Mouse (Mus musculus): ENCODE data around the gene Rab26. TPM values are rescaled to one million over a fixed set of nuclear protein-coding genes. Genes with fewer than 3 reads are reported as not detected.

Rab26 gene
- total RNA-seq, 2 experiments from 2014 or later, result not detected

DNA sequence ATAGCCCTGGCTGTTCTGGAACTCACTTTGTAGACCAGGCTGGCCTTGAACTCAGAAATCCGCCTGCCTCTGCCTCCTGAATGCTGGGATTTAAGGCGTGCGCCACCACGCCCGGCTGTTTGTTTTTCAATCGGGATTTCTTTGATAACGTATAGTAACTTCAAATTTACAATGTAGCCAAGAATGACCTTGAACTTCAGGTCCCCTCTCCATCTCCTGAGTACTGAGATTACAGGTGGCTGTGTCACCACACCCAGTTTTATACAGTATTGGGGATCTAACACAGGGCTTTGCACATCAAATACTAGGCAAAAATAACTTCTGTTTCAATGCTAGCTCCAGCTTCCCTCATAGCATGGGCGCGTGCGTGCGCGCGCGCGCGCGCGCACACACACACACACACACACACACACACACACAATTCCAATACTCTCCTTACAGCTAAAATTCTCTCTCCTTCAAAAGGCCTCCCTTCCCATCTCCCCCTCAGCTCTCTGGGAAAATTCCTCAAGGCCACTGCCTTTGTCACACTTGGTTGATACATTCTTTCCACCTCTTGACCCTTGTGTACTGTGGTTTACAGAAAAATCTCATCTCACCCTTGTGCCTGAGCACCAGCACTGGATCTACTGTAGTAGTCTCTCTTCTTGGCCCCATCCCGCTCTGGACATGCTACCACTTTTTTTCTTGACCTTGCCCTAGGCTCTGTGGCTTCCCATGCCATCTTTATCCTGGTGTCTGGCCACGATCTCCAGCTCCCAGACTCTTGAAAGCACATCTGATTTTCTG, 52.8 kb downstream of the Rab26 start:
- intact Hi-C loops (cut with DNase I), result no loop called here

DNA sequence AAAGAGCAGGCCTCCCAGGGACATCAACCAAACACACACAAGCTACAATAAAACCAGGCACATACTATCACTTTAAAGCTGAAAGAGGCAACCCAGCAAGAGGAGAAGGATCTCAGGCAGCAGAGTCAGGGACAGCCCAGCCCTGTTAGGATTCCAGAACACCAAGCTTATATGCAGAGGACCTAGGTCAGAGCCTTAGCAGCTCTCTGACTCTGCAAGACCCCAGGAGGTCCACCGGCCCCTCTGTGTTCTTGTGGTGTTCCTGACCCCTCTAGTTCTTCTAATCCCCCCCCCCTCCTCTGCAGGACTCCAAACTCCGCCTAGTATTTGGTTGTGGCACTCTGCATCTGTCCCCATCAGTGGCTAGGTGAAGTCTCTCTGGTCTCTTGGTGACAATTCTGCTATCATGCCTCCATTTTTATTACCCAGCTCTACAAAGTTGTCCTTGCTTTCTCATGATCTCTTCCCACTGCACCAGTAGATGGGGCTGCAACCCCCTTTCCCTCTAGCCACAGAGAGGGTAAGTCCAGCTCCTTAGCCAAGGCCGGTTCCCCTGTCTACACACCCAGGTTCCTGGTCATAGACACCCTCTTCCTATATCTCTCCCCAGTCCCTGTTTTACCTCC, 53.7 kb downstream of the Rab26 start:
- no peak for DNase-seq
- intact Hi-C loops (cut with DNase I), result loop anchor here (1.0 kb wide), 1 partner anchor 41 kb away; no protein-coding TSS in a partner anchor

More for the DNA sequence above, 52.8 kb downstream of the Rab26 start:
- DNase-seq, result no peak

DNA sequence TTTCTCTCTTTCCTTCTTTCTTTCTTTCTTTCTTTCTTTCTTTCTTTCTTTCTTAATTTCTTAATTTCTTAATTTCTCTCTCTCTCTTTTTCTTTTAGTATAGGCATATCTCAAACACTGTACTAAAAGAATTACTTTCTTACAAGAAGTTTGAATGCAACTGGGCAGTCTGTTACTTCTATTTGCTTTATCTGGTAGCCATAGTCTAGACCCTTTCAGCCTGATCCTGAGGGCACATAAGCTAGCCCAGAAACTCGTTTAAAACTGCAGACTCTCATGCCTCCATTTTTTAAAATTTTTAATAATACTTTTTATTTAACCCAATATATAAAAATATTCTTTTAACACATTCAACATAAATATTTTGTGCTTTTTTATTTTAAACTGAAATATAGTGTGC, 54.6 kb downstream of the Rab26 start:
- intact Hi-C loops (cut with DNase I), result loop anchor here (5.0 kb wide), 1 partner anchor 188 kb away; the partner anchor contains the start of gene Zfp598
- no peak for DNase-seq

DNA sequence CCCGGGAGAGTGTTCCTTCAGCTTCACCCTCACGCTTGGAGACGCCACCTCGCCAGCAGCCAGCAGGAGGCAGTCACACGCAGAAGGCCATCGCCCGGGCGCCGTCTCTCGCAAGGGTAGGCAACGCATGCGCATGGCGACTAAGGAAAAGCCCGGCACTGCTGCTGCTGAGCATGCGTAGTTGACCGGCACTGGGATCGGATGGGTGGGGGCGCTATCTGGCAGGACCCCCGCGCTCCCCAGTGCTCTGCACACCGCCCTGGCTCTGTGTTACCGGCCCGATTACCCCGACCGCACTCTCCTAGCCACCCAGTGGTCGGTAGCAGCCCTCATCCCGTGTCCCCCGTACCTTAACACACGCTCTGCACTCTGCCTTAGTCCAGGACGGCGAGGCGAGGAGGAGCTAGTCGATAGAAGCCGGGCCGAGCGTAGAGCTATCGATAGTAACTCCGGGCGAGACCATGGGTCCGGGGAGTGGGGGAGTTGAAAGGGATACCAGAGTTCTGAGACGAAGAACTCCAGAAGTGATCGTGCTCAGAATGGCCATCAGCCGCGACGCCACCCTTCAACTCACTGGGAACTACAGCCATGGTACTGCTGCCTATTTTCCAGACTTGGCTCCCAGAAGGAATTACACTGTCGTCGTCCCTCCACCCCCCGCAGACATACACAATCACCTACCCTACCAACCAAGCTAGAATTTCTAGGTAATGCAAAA, 55.2 kb downstream of the Rab26 start, which contains the start of gene Mlst8:
TSS of gene Mlst8 (minus strand) at position 416 of the 718 bp plus-strand sequence.
- DNase-seq, result peak; percentile 97 to 99
- intact Hi-C loops (cut with DNase I), result loop anchor here (5.0 kb wide), 1 partner anchor 188 kb away; the partner anchor contains the start of gene Zfp598

DNA sequence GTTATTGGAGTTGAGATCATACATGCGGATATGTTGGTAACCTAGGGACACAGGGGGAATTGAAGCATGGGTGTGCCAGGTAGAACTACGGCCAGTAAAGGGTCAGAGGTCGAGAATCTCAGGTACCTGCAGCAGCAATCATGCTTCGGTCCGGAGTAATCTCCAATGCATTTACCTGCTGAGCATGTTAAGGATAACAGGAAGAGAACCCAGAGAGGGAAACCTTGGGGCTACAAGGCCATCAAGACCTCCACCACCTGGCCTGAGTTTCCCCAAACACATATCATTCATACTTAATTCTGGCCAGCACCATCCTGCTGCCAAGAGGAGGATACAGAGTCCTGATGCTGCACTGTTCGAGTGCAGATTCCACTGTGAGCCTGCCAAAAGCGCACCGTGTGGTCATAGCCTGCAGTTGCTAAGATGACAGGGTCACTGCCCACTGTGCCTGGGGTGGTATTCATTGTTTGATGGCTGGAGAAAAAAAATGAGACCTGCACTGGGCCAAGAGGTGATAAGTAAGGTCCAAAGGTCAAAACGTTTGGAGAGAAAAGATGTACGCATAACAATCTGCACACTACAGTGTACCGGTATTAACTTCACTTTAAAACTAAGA, 55.9 kb downstream of the Rab26 start:
- DNase-seq, result no peak
- intact Hi-C loops (cut with DNase I), result loop anchor here (5.0 kb wide), 1 partner anchor 189 kb away; the partner anchor contains the start of gene Zfp598

Other genes with a start within 250 kb of the Rab26 start
- gene Abca17, start 183.1 kb downstream of the Rab26 start, total RNA-seq (2021), result under 1 TPM in 1 of 2 experiments, not detected in 1; 0.08 TPM
- 10 to 100 TPM; 13.5 to 15.5 TPM for gene Abca3, start 182.3 kb downstream of the Rab26 start, total RNA-seq (2021)
- 10 to 100 TPM; 58.4 to 61.6 TPM for gene Rnps1, start 119.6 kb downstream of the Rab26 start, total RNA-seq (2021)
- 100 to 1,000 TPM; 511 to 548 TPM for gene Eci1, start 107.6 kb downstream of the Rab26 start, total RNA-seq (2021)
- 1 to 10 TPM; 1.1 to 1.4 TPM for gene Dnase1l2, start 91.1 kb downstream of the Rab26 start, total RNA-seq (2021)
- gene E4f1, start 63.9 kb downstream of the Rab26 start, total RNA-seq (2021), result 10 to 100 TPM; 11.0 to 12.4 TPM
- 10 to 100 TPM; 39.1 to 41.9 TPM for gene Pgp, start 63.8 kb downstream of the Rab26 start, total RNA-seq (2021)
- not detected for gene Bricd5, start 60.3 kb downstream of the Rab26 start, total RNA-seq (2021)
- 1 to 10 TPM; 8.1 to 9.0 TPM for gene Mlst8, start 55.1 kb downstream of the Rab26 start, total RNA-seq (2021)
- under 1 TPM; 0.11 to 0.14 TPM for gene Caskin1, start 45.6 kb downstream of the Rab26 start, total RNA-seq (2021)
- 10 to 100 TPM; 45.7 to 51.6 TPM for gene Traf7, start 6.3 kb downstream of the Rab26 start, total RNA-seq (2021)
- gene Pkd1, start 15.6 kb upstream of the Rab26 start, total RNA-seq (2021), result 10 to 100 TPM; 45.4 to 45.6 TPM
- gene Tsc2, start 98.4 kb upstream of the Rab26 start, total RNA-seq (2021), result 100 to 1,000 TPM; 106 to 112 TPM
- 1 to 10 TPM; 3.3 to 4.1 TPM for gene Nthl1, start 98.5 kb upstream of the Rab26 start, total RNA-seq (2021)
- 100 to 1,000 TPM in 1 of 2 experiments, 10 to 100 TPM in 1; 91.1 to 140 TPM for gene Slc9a3r2, start 116.1 kb upstream of the Rab26 start, total RNA-seq (2021)
- not detected for gene Npw, start 124.2 kb upstream of the Rab26 start, total RNA-seq (2021)
- 10 to 100 TPM; 17.3 to 19.0 TPM for gene Zfp598, start 135.5 kb upstream of the Rab26 start, total RNA-seq (2021)
- gene Syngr3, start 155.7 kb upstream of the Rab26 start, total RNA-seq (2021), result under 1 TPM; 0.14 to 0.22 TPM
- gene Gfer, start 161.9 kb upstream of the Rab26 start, total RNA-seq (2021), result 10 to 100 TPM; 19.3 to 22.8 TPM
- 1 to 10 TPM in 1 of 2 experiments, under 1 TPM in 1; 0.33 to 1.3 TPM for gene Noxo1, start 162.0 kb upstream of the Rab26 start, total RNA-seq (2021)
- 10 to 100 TPM; 16.3 to 17.7 TPM for gene Tbl3, start 173.4 kb upstream of the Rab26 start, total RNA-seq (2021)
- gene Rnf151, start 183.9 kb upstream of the Rab26 start, total RNA-seq (2021), result not detected
- gene Rps2, start 183.9 kb upstream of the Rab26 start, total RNA-seq (2021), result 100 to 1,000 TPM; 668 to 757 TPM
- gene Ndufb10, start 190.3 kb upstream of the Rab26 start, total RNA-seq (2021), result 1,000 to 10,000 TPM in 1 of 2 experiments, 100 to 1,000 TPM in 1; 979 to 1,034 TPM
- gene Rpl3l, start 193.6 kb upstream of the Rab26 start, total RNA-seq (2021), result 100 to 1,000 TPM; 400 to 416 TPM
- 100 to 1,000 TPM; 160 to 183 TPM for gene Msrb1, start 202.4 kb upstream of the Rab26 start, total RNA-seq (2021)
- gene Hs3st6, start 218.8 kb upstream of the Rab26 start, total RNA-seq (2021), result not detected